Mouse (Mus musculus): Measurements from ENCODE around the gene Card10.

Gene Card10

GRCm38 (mm10) chr15:78772856-78773255, 30.0 kb downstream of the Card10 start:
- no peak for DNase-seq (ENCODE audit: low read depth, low spot score)

DNA sequence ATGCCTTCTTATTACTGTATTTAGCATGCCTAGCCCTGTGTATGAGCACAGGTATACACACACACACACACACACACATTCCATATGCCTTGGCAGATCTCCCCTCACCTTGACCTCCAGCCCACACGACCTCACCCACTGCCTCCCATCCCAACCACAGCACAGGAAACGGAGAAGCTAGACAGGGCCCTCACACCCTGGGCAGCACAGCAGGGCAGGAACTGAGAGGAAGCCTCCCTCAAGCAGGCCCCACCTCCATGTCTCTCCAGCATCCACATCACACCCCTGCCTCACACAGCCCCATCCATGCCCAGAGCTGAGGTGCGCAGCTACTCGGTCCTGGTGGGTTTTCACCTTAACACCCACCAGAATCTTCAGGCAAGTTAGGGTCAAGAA, 30.5 kb downstream of the Card10 start:
- DNase-seq (ENCODE audit: low read depth, low spot score) = no peak

- no peak for DNase-seq (ENCODE audit: low read depth, low spot score)
Measured at GRCm38 (mm10) chr15:78771531-78772367, 31.1 kb downstream of the Card10 start.

GRCm38 (mm10) chr15:78770983-78771355, 31.9 kb downstream of the Card10 start:
- DNase-seq (ENCODE audit: low read depth, low spot score) = peak; percentile 37

DNA sequence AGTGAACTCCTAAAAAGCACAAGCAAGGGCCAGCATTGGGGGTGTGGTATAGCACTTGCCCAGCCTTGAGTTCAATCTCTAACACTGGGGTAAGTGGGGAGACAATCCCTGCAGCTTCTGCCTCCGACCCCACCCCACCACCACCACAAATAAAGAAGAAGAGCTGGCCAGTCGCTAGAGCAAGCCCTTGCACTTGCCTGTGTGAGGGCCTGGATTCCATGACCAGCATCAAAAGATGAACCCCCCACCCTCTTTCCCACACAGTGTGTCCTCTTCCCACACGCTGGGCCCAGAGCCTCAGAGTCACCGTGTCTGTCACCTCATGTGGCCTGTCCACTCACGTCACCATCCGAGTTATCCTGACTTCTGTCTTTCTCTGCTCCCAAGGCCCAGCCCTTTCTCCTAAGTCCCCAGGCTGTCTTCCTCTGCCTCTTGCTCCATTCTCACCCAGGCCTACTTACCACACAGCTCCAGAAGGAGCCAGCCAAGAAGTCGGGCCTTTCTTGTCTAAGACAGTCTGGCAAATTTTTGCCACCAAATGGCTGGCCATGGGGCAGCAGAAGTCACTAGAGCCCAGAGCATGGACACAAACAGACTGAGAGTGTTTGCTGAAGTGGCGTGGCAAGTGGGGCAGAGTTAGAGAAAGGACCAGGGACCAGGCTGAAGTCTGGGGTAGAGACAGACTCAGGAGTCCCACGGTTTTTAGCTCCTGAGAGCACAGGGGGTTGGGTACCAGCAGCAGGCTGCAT, 32.4 kb downstream of the Card10 start:
- no peak for DNase-seq (ENCODE audit: low read depth, low spot score)

GRCm38 (mm10) chr15:78769064-78769463, 33.8 kb downstream of the Card10 start:
- DNase-seq (ENCODE audit: low read depth, low spot score) = no peak

DNA sequence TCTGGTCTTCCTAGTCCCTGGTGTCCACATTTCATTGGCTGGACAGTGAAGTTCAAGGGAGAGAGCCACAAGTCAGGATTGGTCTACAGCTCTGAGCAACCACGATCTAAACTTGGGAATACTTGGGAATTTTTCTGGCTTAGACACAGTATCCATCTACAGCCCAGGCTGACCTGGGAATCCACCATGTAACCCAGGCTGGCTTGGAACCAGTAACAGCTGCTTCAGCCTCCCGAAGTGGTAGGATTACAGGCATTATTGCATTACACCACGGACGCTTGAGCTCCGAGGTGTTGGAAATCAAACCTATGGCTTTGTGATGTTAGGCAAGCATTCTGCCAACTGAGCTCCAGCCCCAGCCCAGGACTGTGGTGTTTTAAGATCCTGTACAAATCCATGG, 39.1 kb downstream of the Card10 start:
- DNase-seq (ENCODE audit: low read depth, low spot score) = no peak

DNA sequence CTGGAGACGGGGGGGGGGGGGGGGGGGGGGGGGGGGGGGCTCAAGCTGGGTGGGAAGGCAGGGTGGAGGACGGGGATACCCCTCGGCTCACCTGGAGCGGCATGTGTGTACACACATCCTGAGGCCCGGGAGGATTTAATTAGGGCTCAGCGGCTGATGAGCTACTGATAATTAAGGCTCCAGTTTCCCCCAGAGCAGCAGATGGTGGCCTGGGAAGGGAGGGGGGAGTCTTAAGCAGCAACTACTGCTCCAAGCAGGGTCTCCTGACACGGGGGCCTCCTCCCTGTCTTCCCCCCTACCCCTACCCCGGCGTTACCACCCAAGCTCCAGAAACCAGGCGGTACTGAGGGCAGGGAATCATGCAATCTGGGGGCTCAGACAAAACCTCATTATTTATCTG, 39.6 kb downstream of the Card10 start:
- DNase-seq (ENCODE audit: low read depth, low spot score) = no peak

DNA sequence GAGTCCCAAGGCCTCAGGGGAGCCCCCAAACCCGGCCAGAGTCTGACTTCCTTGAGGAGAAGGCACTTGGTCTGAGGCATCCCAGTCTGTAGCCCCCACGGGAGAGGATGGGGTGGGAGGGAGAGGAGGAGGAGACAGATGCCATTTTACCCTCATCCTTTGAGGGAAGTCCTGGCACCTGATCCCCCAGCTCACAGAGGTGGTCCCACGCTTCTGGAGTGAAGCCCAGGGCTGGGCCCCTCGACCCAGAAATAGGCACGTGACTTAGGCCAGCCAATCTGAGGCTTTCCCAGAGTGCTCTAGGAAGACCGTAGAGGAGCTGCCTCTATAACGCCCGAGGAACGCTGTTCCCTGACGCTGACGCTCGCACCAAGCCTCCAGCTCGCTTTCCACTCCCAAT, 41.7 kb downstream of the Card10 start:
- no peak for DNase-seq (ENCODE audit: low read depth, low spot score)

GRCm38 (mm10) chr15:78758132-78758531, 44.7 kb downstream of the Card10 start:
- no peak for DNase-seq (ENCODE audit: low read depth, low spot score)

GRCm38 (mm10) chr15:78755966-78756725, 46.7 kb downstream of the Card10 start:
- DNase-seq (ENCODE audit: low read depth, low spot score) = no peak

GRCm38 (mm10) chr15:78755226-78755625, 47.6 kb downstream of the Card10 start:
- DNase-seq (ENCODE audit: low read depth, low spot score) = no peak

DNA sequence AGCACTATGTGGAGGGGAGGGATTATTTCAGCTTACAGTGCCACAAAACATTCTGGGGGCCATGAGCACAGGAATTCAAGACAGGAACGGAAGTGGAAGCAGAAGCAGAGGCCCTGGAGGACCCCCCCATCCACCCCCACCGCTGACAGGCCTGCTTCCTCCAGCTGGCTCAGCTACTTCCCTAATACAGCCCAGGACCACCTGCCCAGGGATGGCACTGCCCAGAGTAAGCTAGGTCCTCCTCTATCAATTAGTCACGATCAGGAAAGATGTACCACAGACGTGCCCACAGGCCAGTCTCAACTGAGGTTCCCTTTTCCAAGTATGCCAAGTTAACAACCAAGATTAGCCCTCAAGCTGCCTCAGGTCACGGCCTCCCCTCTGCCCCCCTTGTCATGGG, 48.7 kb downstream of the Card10 start:
- DNase-seq (ENCODE audit: low read depth, low spot score) = no peak

GRCm38 (mm10) chr15:78752991-78753390, 49.9 kb downstream of the Card10 start:
- no peak for DNase-seq (ENCODE audit: low read depth, low spot score)

DNA sequence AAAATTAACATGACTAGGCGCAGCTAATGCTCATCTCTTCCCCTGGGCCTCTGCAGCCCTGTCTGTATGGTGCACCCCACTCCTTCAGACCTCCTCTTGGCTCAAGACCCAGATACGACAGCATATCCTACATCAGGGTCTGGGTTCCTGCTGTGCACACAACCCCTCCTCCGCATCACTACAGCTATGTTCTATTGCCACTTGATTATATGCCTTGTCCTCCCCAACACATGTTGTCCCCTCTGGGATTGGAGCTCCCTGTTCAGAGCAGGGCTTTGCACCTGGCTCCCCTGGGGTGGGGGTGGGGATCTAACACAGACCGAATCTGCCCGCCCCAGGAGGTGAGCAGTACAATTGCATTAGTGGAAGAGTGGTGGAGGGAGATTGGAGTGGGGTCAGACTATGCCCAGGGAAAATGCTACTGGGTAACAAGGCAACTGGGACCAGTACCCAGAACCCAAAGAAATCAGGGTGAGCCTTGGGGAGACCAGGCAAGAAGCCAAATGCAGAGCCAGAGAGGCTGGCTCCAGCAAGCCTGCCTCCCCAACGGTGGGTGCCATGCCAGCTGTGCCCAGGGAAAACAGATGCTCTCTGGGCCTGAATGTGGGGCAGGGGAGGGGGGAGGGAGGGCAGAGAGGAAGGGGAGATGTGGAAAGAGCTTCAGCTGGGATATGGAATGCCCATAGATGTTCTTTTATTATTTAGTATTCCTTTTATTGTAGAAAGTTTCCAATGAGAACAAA, 52.1 kb downstream of the Card10 start:
- DNase-seq (ENCODE audit: low read depth, low spot score) = no peak

GRCm38 (mm10) chr15:78749855-78750254, 53.0 kb downstream of the Card10 start:
- no peak for DNase-seq (ENCODE audit: low read depth, low spot score)

DNA sequence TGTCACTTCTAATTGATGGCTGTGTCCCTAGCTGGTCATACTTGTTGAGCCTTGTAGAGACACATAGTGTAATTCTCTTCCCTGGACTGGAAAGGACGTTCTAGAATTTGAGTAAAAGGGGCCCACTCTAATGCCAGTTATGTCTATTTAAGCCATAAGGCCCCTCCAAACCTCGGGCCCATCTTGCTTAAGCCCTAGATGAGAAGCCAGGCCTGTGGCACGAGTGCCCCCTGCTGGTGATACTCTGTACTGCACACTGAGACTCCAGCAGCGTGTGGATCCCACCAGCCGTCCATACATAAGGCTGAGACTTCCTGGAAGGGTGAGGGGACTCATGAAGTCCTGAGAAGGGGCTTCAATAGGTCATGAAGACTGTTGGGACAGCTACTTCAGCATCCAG, 58.6 kb downstream of the Card10 start:
- DNase-seq (ENCODE audit: low read depth, low spot score) = no peak

DNA sequence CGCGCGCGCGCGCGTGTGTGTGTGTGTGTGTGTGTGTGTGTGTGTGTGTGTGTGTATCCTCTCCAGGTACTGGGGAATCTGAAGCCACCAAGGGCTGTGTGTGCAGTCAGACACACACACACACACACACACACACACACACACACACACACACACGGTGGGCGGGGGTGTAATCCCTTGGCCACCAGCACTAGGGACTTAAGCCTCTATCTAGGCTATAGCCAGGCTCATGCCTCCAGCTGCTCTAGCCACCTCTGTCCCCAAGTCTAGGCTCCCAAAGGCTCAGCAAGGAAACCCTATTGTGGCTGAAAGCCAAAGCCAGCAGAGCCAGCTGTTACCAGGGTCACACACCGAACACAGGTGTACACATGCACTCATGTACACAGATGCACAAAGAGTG, 60.0 kb downstream of the Card10 start:
- no peak for DNase-seq (ENCODE audit: low read depth, low spot score)

- DNase-seq (ENCODE audit: low read depth, low spot score) = no peak
Measured at GRCm38 (mm10) chr15:78740662-78741061, 62.2 kb downstream of the Card10 start.

GRCm38 (mm10) chr15:78737146-78737545, 65.7 kb downstream of the Card10 start:
- DNase-seq (ENCODE audit: low read depth, low spot score) = no peak

DNA sequence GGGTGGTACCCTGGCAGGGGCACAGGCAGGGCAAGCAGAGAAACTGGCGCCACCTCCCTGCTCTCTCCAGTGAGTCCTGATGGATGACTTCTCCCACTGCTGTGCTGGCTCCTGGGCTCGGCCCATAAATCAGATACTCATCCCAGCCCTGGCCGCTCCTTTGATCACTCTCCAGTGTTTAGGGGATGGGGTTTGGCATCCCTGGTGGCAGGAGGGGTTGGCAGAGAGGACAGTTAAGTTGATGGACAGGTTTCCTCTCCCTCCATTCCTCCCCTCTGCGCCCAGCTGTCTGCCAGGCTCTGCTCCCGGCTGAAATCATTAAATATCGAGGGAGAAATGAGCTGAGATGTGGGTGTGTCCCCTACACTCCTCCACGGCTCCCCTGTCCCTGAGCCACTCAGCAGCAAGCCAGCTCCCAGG, 66.2 kb downstream of the Card10 start:
- DNase-seq (ENCODE audit: low read depth, low spot score) = no peak

- DNase-seq (ENCODE audit: low read depth, low spot score) = no peak
Measured at GRCm38 (mm10) chr15:78736181-78736579, 66.7 kb downstream of the Card10 start.
